Mouse (Mus musculus) thymus, postnatal 36 days (tissue): ENCODE data around the gene Ptprf.

Experiments used
- DNase-seq, 2 experiments: peaks; one replicate each; pipeline ENCODE4 v3.0.0; 2022; ENCODE audit warnings: mixed read lengths in 2 of 2

Ptprf gene

GRCm38 (mm10) chr4:118199093-118199492, 92.1 kb downstream of the Ptprf start:
- no peak for DNase-seq

- no peak for DNase-seq
These were observed 92.6 kb downstream of the Ptprf start for GRCm38 (mm10) chr4:118198606-118199005.

GRCm38 (mm10) chr4:118196185-118196584, 95.0 kb downstream of the Ptprf start:
- DNase-seq: no peak

- DNase-seq: peak in 1 of 2 experiments; percentile 28
These were observed 110.7 kb downstream of the Ptprf start for GRCm38 (mm10) chr4:118180301-118181080.

GRCm38 (mm10) chr4:118179467-118180300, 111.5 kb downstream of the Ptprf start, which contains the start of gene Kdm4a:
Gene Kdm4a (minus strand): TSS chr4:118180043.
- peak; percentile 90 to 94 for DNase-seq

GRCm38 (mm10) chr4:118178952-118179466, 112.2 kb downstream of the Ptprf start:
- DNase-seq: no peak

- no peak for DNase-seq
These were observed 118.7 kb downstream of the Ptprf start for GRCm38 (mm10) chr4:118172461-118172860.

GRCm38 (mm10) chr4:118171006-118171405, 120.2 kb downstream of the Ptprf start:
- DNase-seq: peak; percentile 33 to 35

GRCm38 (mm10) chr4:118162123-118162522, 129.1 kb downstream of the Ptprf start:
- no peak for DNase-seq
